Mouse (Mus musculus): ENCODE data around the gene Cdk8.

- no peak for TF ChIP-seq CTCF (IDR thresholded peaks at IDR 0.05)
- no peak for TF ChIP-seq EP300 (IDR thresholded peaks at IDR 0.05; ENCODE audit: insufficient read depth, low read depth, low read length)
- no peak for TF ChIP-seq POLR2A (IDR thresholded peaks at IDR 0.05; ENCODE audit: insufficient read depth, low read depth, low read length)
These were observed 15.4 kb downstream of the Cdk8 start for GRCm38 (mm10) chr5:146246386-146246785.
